Mouse (Mus musculus) hindbrain, embryonic 14.5 days (tissue): ENCODE measurements at regions not wholly inside any gene's neighbourhood (a gene's known extent, or its start where the extent isn't known, plus 50 kb on each side); places are given as distances from the start of the nearest gene placed in this dataset.

Source experiments
- ATAC-seq: fragments of 200-750 bp; cut with Nextera tagmentation; 2 replicates; pipeline ENCODE4 v1.8.0; 2017; ENCODE audit warnings: moderate number of reproducible peaks, mild to moderate bottlenecking, moderate TSS enrichment, moderate library complexity; ENCODE audit not compliant: low FRiP score
- DNase-seq: peaks from one replicate; pipeline ENCODE4 v3.0.0-alpha.2; 2015; ENCODE audit warnings: low spot score
- H3K27ac ChIP-seq: fragments of 300-500 bp; sonication (generic); 2 replicates; pipeline ENCODE4 v1.5.1; 2014; ENCODE audit warnings: mild to moderate bottlenecking, moderate library complexity
- H3K27me3 ChIP-seq: fragments of 300-500 bp; sonication (generic); 2 replicates; pipeline ENCODE4 v1.6.1; 2014; ENCODE audit warnings: mild to moderate bottlenecking, low read length, mixed read lengths; ENCODE audit not compliant: control insufficient read depth, insufficient read depth
- H3K36me3 ChIP-seq: fragments of 300-500 bp; sonication (generic); replicated peaks from 2 replicates; pipeline ENCODE4 v1.6.1; 2014; ENCODE audit not compliant: control insufficient read depth, insufficient read depth
- H3K4me1 ChIP-seq: fragments of 300-500 bp; sonication (generic); replicated peaks from 2 replicates; pipeline ENCODE4 v1.6.1; 2014; ENCODE audit warnings: antibody characterized with exemption, low read length, mixed read lengths; ENCODE audit not compliant: control insufficient read depth, insufficient read depth
- H3K4me2 ChIP-seq: fragments of 300-500 bp; sonication (generic); replicated peaks from 2 replicates; pipeline ENCODE4 v1.6.1; 2014; ENCODE audit warnings: mild to moderate bottlenecking, moderate library complexity
- H3K4me3 ChIP-seq: fragments of 300-500 bp; sonication (generic); replicated peaks from 2 replicates; pipeline ENCODE4 v1.5.1; 2014; ENCODE audit warnings: mild to moderate bottlenecking, low read length
- H3K9ac ChIP-seq: fragments of 300-500 bp; sonication (generic); 2 replicates; pipeline ENCODE4 v1.6.1; 2014
- H3K9me3 ChIP-seq: fragments of 300-500 bp; sonication (generic); 2 replicates; pipeline ENCODE4 v1.6.1; 2016; ENCODE audit warnings: low read length; ENCODE audit not compliant: control insufficient read depth
- WGBS: fragments of 180-500 bp; shearing (Covaris S2); extraction: QIAGEN DNeasy Blood & Tissue Kit; methylation state at CpG from one replicate; pipeline ENCODE4 v1.1.7; 2014; 5-methylcytosine and 5-hydroxymethylcytosine counted together

DNA sequence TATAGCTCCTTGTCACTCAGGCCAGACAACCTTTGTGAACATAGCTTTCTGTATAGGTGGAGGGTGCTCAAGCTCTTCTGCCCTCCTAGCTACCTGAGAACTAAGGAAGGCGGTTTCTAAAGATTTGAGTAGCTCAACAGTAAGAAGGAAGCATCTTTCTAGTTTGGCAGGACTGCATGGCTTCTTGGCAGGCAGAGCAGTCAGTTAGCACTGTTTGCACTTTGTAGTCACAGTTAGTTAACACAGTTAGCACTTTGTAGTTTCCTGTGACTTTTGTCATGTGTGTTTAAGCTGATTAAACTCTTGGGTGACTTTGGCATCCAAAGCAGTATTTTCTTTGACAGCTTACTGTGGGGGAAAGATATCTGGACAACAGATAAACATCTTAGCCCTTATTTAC is 219.7 kb downstream of the Zbbx start:
- no peak overlapping the region for H3K27ac ChIP-seq
- H3K9ac ChIP-seq, result no peak overlapping the region
- H3K4me3 ChIP-seq, result no peak overlapping the region
- no peaks in the 10 kb centered on the region for H3K4me1 ChIP-seq
- H3K4me2 ChIP-seq, result no peak overlapping the region
- ATAC-seq, result no peak
- H3K36me3 ChIP-seq, result no peaks in the 10 kb centered on the region
- no peak for DNase-seq
- WGBS, result 87% methylated on average over 1 of the region's 1 CpGs
- no peaks in the 10 kb centered on the region for H3K27me3 ChIP-seq
- no peaks in the 10 kb centered on the region for H3K9me3 ChIP-seq

DNA sequence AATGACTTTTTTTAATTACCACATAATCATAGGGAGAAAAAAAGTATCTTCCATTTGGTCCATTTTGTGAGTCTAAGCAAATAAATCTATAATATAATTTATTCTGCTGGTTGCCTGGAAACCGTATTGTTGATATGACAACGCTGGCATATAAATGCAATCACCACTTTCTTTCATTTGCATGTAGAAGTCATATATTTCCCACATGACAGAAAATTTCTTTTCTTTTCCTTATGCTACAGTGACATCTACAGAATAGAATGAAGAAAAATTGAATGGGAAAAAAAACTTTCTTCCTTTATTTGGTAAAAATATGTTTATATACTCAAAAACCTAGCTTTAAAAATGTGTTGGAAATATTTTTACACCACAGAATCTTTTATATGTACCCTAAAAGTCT is 243.6 kb downstream of the Zbbx start:
- Histone ChIP-seq H3K27me3 (no peaks in the 10 kb centered on the region), H3K27ac (no peak overlapping the region), H3K9me3 (no peaks in the 10 kb centered on the region), H3K9ac (no peak overlapping the region), H3K4me1 (no peaks in the 10 kb centered on the region), H3K36me3 (no peaks in the 10 kb centered on the region), H3K4me2 (no peak overlapping the region), H3K4me3 (no peak overlapping the region)
- ATAC-seq (peak; percentile 65; the same call in 1 of the 2 replicates), DNase-seq (peak; percentile 70)
- 55% methylated on average over 2 of the region's 2 CpGs for WGBS

DNA sequence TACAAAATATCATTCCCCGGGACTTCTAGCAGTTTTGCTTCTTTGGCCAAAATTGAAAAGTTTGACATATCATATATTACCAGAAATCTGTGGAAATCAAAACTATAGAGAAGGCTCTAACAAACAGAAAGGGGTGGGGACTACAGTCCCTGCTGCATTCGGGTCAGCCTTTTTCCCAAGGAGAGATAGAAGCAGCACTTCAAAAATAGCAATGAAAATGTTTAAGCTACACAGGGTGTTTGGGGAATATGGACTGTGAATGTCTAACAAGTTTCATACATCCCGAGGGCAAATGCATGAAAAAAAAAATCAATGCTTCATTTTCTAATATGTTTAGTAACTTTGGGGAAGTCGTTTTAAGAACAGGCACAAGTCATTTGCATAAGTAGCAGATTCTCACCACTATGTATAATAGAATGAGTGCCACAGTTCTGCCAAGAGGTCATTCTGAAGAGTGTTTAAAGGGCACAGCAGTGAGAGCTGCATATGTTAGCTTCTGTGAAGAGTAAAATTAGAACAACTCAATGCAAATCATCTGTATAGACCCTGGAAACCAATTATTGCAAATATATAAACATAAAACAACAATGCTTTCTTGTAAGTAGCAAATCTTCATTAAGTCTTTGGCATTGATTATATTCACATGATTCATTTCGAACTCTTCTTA is 244.2 kb downstream of the Zbbx start:
- Histone ChIP-seq H3K4me1 (no peaks in the 10 kb centered on the region), H3K27me3 (no peaks in the 10 kb centered on the region), H3K27ac (no peak overlapping the region), H3K4me2 (no peak overlapping the region), H3K9ac (no peak overlapping the region), H3K9me3 (no peaks in the 10 kb centered on the region), H3K4me3 (no peak overlapping the region), H3K36me3 (no peaks in the 10 kb centered on the region)
- WGBS, result 57% methylated on average over 5 of the region's 5 CpGs
- no peak for DNase-seq
- peak; percentile 80; the same call in 1 of the 2 replicates for ATAC-seq

DNA sequence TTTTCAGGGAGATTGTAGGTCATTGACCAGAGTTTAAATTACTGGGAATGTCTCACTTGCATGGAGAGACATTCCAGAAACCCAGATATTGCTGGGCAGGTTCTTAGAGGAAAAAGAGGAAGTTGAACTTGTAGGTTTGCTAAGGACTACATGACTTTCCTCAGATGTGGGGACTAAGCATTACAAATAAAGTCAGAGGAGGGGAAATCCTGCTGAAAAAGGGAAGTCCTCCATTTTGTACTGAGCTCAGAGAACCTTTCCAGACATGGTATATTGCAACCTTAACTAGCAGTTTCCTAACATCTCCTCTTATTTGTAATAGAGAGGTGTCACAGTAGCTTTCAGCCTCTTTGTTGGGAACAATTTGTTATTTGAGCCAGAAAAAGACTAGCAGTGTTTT is 260.7 kb downstream of the Zbbx start:
- H3K4me1 ChIP-seq, result no peaks in the 10 kb centered on the region
- H3K9ac ChIP-seq, result no peak overlapping the region
- ATAC-seq, result no peak
- H3K27ac ChIP-seq, result no peak overlapping the region
- no peaks in the 10 kb centered on the region for H3K27me3 ChIP-seq
- H3K4me2 ChIP-seq, result no peak overlapping the region
- no peak overlapping the region for H3K4me3 ChIP-seq
- DNase-seq, result no peak
- H3K36me3 ChIP-seq, result no peaks in the 10 kb centered on the region
- no peaks in the 10 kb centered on the region for H3K9me3 ChIP-seq
